Mouse (Mus musculus): ENCODE results near the gene Kctd11.

DNA sequence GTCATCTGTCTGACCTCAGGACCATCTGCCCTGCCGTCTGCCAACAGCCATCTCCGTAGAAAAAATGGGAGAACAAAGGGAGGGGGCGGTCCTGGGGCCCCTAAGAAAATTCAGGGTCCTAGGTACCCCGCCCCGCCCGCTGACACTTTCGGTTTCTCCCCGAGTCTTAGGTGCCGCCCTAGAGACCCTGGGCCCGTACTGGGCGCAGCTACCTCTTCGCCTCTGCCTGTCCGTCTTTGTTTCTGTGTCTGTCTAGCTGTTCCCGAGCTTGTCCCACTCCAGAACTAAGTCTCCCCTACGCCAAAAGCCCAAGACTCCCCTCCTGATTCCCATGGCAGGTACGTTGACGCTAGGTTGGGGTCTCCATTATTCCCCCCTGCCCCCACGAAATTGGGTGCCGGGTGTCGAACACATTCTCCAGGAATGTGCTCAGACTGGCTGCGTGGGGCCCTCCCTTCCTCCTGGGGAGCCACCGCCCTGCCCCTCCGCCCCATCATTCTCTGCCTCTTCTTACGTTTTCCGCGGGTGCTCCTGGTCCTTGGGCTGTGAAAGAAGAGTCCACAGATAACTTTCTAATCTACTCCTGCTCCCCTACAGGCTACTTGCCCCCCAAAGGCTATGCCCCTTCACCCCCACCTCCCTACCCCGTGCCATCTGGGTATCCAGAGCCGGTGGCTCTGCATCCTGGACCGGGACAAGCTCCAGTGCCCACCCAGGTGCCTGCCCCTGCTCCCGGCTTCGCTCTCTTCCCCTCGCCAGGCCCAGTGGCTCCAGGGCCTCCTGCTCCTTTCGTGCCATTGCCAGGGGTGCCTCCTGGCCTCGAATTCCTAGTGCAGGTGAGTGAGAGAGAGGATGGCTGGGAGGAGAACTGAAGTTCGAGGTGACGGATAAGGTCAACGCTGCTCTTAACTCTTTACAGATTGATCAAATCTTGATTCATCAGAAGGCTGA, 34.2 kb downstream of the Kctd11 start:
- 0 out of 2 replicates have a peak, but pooled peaks have one; percentile 7 for TF ChIP-seq POLR2A (IDR thresholded peaks at IDR 0.05; ENCODE audit: control insufficient read depth, extremely low read depth, insufficient read depth, low read length, poor library complexity)
- no peak for TF ChIP-seq CTCF (IDR thresholded peaks at IDR 0.05; ENCODE audit: borderline replicate concordance, control insufficient read depth, extremely low read depth, insufficient read depth, low read length, poor library complexity)

All from thymus, adult 2 months (tissue).